Mouse (Mus musculus): ENCODE data around the gene Ifng.

The Ifng gene

GRCm38 (mm10) chr10:118479244-118479643, 38.4 kb downstream of the Ifng start:
- CTCF ChIA-PET: no interaction called here

GRCm38 (mm10) chr10:118480118-118480517, 39.3 kb downstream of the Ifng start:
- CTCF ChIA-PET: no interaction called here

- CTCF ChIA-PET: no interaction called here
Observed at GRCm38 (mm10) chr10:118480793-118481192, 39.9 kb downstream of the Ifng start.

GRCm38 (mm10) chr10:118494109-118494508, 53.3 kb downstream of the Ifng start:
- CTCF ChIA-PET: interaction anchor here (0.7 kb wide), 1 partner anchor 17 kb away, joined by 9 read pairs; no protein-coding TSS in a partner anchor

GRCm38 (mm10) chr10:118495362-118495761, 54.5 kb downstream of the Ifng start:
- CTCF ChIA-PET: interaction anchor here (1.1 kb wide), 2 partner anchors 9 to 25 kb away, joined by 3 read pairs; no protein-coding TSS in a partner anchor
